Mouse (Mus musculus) thymus, postnatal 14 days (tissue): ENCODE measurements around the gene Tbc1d24.

Source experiments
- DNase-seq: peaks from one replicate; pipeline ENCODE4 v3.0.0; 2021

The Tbc1d24 gene

GRCm38 (mm10) chr17:24170729-24171128 is 34.6 kb downstream of the Tbc1d24 start:
- DNase-seq: no peak

GRCm38 (mm10) chr17:24170125-24170524 is 35.2 kb downstream of the Tbc1d24 start:
- DNase-seq: no peak

- DNase-seq: peak; percentile 96
Observed at GRCm38 (mm10) chr17:24169317-24170065, 35.9 kb downstream of the Tbc1d24 start, which contains the start of gene Atp6v0c. Gene Atp6v0c (minus strand): TSS chr17:24169702.

GRCm38 (mm10) chr17:24168590-24169277 is 36.6 kb downstream of the Tbc1d24 start:
- peak; percentile 79 for DNase-seq

- DNase-seq: no peak
Observed at GRCm38 (mm10) chr17:24167891-24168505, 37.4 kb downstream of the Tbc1d24 start.

GRCm38 (mm10) chr17:24167120-24167519 is 38.2 kb downstream of the Tbc1d24 start:
- no peak for DNase-seq

- DNase-seq: no peak
Observed at GRCm38 (mm10) chr17:24164566-24165259, 40.6 kb downstream of the Tbc1d24 start.

GRCm38 (mm10) chr17:24163176-24163962 is 42.0 kb downstream of the Tbc1d24 start, which contains the start of gene Amdhd2:
Gene Amdhd2 (minus strand): TSS chr17:24163766.
- peak; percentile 95 for DNase-seq

GRCm38 (mm10) chr17:24162584-24163175 is 42.7 kb downstream of the Tbc1d24 start:
- no peak for DNase-seq

GRCm38 (mm10) chr17:24161466-24161865 is 43.9 kb downstream of the Tbc1d24 start:
- no peak for DNase-seq

GRCm38 (mm10) chr17:24157526-24157925 is 47.8 kb downstream of the Tbc1d24 start:
- no peak for DNase-seq

- DNase-seq: no peak
Observed at GRCm38 (mm10) chr17:24157121-24157520, 48.2 kb downstream of the Tbc1d24 start.

- DNase-seq: no peak
Observed at GRCm38 (mm10) chr17:24156394-24156793, 49.0 kb downstream of the Tbc1d24 start.

GRCm38 (mm10) chr17:24155742-24156141 is 49.6 kb downstream of the Tbc1d24 start:
- DNase-seq: no peak

GRCm38 (mm10) chr17:24154463-24154862 is 50.9 kb downstream of the Tbc1d24 start:
- no peak for DNase-seq

- peak; percentile 90 for DNase-seq
Observed at GRCm38 (mm10) chr17:24151890-24152563, 53.3 kb downstream of the Tbc1d24 start.

GRCm38 (mm10) chr17:24151382-24151781 is 54.0 kb downstream of the Tbc1d24 start:
- no peak for DNase-seq

- DNase-seq: no peak
Observed at GRCm38 (mm10) chr17:24150824-24151223, 54.5 kb downstream of the Tbc1d24 start, which contains the start of gene Pdpk1. Gene Pdpk1 (minus strand): TSS chr17:24150924.

GRCm38 (mm10) chr17:24149421-24149820 is 55.9 kb downstream of the Tbc1d24 start:
- DNase-seq: no peak

GRCm38 (mm10) chr17:24142897-24143296 is 62.5 kb downstream of the Tbc1d24 start:
- no peak for DNase-seq

- peak; percentile 98 for DNase-seq
Observed at GRCm38 (mm10) chr17:24141425-24141920, 63.9 kb downstream of the Tbc1d24 start.
